Mouse (Mus musculus) urinary bladder, adult 18-20 months (tissue): ENCODE results near the gene Trim15.

Experiments used
- DNase-seq, 2 experiments: peaks; one replicate each; pipeline ENCODE4 v3.0.0; 2022; ENCODE audit warnings: low spot score in 2 of 2, mixed read lengths in 2 of 2

Gene Trim15

DNA sequence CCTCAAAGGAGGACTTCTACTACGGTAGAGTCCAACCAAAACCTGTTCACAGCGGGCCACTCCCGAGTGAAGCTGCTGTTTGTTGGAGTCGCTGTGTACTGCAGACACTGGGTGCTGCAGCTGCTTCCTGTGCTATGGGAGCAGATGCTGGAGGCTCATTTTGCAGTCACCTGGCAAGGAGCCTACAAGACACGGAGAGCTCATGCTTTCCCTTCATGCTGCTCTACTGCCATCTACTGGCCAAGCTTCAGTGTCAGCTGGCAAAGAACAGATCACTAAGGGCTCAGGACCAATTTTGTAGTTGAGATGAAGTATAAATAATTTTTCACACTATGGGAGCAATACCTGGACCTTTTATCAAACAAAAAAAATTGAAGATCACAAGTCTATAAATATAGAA is 41.0 kb downstream of the Trim15 start:
- peak; percentile 34 to 75 for DNase-seq

DNA sequence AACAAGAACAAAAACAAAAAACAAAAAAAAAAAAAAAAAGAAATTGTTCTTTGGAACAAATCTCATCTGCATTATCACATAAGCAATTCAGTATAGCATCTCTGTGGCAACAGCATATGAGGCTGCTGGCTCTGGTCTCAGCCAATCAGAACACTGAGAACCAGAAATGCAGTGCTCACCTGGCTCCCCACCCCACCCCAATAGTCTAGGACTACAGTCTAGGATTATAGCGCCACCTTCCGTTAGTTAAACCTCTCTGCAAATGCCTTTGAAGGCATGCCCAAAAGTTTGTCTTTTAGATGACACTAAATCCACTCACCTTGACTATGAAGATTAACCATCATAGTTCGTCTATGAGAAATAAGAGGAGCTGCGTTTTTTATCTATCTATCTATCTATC is 41.5 kb downstream of the Trim15 start:
- DNase-seq, result no peak

DNA sequence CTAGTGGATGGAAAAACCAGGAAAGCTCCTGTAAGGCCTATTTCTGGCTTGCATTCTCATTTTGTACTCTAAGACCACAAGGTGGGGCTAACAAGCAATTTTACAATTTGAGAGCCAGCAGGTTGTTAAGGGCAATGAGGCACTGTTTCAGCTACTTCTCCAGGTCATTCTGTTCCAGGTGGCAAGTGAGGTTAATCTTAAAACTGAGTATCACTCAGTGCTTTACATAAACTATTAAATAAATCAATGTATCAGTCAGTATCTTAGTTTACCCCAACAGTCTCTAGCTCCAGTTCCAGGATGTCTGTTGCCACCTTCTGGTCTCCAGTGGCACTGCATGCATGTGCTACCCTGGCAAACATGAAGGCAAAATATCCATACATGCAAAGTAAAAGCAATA is 43.0 kb downstream of the Trim15 start:
- DNase-seq, result peak in 1 of 2 experiments; percentile 43

DNA sequence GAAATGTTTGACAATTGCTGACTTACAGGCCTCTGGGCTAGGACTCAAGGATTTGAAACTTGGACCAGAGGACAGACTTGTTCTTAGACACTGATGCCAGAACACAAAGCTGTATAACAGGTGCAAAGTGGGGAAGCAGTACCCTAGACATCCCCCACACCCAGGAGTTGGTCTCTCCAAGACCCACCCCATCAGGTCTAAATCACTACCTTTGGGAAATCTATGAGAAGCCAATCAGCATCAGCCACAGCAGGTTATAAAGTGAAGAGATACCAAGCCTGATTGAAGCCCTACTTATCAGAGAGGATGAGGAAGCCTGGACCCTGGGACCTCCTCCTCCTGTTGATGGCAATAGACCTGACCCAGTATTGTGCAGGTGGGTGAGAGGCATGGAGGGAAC is 55.1 kb downstream of the Trim15 start, which contains the start of gene H2-M10.6:
Gene H2-M10.6 (plus strand): TSS at position 301 of the 400 bp plus-strand sequence.
- DNase-seq, result no peak
